Mouse (Mus musculus): ENCODE measurements around the gene Chst5.

GRCm38 (mm10) chr8:111846746-111847145, 63.5 kb downstream of the Chst5 start:
- TF ChIP-seq CTCF (IDR thresholded peaks at IDR 0.05; ENCODE audit: control insufficient read depth, insufficient read depth, insufficient read length) (no peak), MAX (IDR thresholded peaks at IDR 0.05) (no peak)

Data from C2C12 (cell line).